Mouse (Mus musculus): ENCODE data around the gene Gm45716. TPM values are rescaled to one million over a fixed set of nuclear protein-coding genes. Genes with fewer than 3 reads are reported as not detected.

Gm45716 gene
- total RNA-seq, 2 experiments from 2014 or later: 13.2 to 14.5 TPM

DNA sequence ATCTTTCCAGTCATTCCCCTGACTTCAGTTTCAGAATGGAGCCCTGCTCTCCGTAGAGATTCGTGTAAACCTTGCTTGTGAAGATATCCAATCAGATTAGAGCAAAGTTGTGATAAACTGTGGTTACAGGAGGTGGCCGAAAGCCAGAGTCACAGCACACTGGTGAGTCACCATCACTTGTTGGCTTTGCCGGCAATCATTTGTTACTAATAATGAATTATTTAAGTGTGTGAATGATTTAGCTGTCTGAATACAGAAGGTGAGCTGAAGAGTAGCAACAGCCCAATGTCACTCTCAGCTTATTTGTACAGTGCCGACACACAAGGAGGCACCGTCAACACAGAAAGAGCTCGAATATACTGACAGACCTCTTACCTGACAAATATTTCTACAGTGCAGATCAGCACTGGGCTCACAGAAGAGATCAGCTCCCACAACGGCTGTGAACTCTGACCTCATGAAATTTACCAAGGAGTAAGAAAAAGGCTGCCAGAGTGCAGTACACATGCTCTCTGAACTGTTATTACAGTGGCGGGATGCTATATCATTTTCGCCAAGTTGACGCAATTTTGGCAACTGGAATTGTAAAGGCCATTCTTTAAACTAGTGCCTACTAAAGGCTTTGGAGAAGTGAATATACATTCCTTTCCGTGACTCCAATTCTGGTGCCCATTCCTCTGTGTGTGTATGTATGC is 9.2 kb downstream of the Gm45716 start:
- intact Hi-C loops (cut with DNase I): no loop called here
- DNase-seq (ENCODE audit: low spot score): no peak

DNA sequence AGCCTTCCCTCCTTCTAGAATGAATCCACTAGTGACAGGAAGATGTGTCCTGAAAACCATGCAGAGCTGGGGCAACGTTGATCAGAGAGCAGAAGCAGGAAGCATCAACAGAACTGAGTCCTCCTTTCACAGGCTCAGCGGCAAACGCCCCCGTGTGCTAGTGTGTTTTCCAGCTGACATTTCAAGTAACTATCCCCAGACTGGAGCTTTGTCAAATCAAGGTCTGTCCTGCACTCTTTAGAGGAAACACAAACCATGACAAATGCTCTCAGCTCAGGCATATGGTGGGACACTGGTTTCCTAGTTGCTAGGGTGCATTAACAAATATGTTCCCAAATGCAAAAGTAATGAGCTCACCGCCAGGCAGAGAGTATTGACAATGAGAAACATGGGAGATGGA is 10.6 kb downstream of the Gm45716 start:
- DNase-seq (ENCODE audit: low spot score): no peak
- intact Hi-C loops (cut with DNase I): no loop called here

DNA sequence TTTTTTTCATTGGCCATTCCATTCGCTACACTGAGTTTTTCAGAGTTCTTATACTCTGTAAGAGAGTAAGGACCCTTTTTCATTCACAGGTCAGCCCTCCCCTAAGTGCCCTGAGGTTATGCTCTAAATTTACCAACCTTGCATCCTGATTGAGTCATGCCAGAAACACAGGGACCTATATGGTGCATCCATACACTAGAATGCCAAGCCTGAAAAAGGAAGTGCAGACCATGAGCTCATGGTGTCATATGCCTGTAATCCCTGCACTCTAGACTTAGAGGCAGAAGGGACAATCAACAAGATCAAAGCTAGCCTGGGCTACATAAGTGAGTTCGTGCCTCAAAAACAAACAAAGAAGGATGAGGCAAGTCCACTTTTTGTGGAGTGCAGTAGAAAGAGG is 13.3 kb downstream of the Gm45716 start:
- DNase-seq (ENCODE audit: low spot score): no peak
- intact Hi-C loops (cut with DNase I): no loop called here

DNA sequence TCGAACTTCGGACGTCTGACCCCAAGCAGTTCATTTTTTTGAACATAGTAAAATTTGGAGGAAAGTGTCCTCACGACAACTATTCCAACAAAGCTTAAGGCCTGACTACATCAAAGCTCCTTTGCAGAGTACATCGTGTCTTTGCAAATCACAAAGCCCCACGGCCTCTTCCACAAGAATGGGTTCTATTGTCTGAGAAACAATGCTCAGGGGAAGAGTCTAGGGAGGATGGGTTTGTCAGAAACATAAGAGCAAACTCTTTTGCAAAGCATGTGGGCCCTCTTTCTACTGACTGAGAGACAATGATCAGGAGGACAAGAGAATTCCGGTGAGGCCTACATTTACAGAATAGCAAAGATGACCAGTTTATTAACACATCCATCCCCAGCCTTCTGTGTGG is 26.8 kb downstream of the Gm45716 start:
- intact Hi-C loops (cut with DNase I): no loop called here

DNA sequence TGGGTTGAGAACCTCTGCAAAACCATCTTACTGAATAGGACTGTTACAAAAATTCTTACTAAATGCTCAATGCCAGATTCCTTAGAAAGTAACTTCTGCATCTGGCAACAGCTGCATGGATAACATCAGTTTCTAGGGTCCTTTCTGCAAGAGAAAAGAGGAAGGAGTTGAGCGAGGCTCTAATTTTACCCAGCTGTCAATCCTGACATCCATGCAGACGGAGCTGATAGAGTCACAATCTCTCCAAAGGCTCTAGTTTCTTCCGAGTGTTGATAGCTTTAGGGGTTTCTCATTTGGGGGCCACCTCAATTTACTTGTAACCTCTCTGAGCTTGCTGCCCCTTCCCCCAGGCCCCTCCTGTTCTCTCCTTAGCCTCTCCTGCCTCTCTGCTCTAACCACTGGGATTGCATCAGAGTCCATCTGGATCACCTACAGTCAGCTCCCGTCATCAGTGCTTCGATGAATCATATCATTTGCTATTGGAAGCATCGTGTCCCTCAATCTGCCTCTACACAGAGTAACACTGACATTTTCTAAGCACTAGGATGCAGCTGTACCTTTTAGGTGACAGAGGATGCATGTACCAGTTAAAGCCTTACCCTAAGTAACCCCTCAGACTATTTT is 32.7 kb downstream of the Gm45716 start:
- DNase-seq (ENCODE audit: low spot score): no peak
- intact Hi-C loops (cut with DNase I): no loop called here

More for the DNA sequence above, 26.8 kb downstream of the Gm45716 start:
- DNase-seq (ENCODE audit: low spot score): no peak

DNA sequence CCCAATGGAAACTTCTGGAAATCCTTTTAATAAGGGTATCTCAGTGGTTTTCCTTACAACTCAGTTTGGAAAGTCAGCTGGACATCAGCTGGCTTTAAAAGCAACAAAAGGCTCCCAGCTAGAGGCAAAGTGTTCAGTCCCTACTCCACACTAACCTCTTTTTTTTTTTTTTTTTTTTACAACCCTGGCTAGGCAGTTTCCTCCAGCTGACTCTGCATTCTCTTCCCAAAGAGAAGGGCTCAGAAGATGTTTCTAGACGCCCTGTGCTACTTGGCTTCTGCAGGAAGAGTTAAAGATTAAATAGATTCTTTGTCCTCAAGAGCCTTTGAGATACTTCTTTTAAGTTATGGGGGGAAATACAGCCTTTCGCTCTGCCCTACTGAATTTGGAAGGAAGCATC is 33.3 kb downstream of the Gm45716 start:
- DNase-seq (ENCODE audit: low spot score): no peak
- intact Hi-C loops (cut with DNase I): no loop called here

DNA sequence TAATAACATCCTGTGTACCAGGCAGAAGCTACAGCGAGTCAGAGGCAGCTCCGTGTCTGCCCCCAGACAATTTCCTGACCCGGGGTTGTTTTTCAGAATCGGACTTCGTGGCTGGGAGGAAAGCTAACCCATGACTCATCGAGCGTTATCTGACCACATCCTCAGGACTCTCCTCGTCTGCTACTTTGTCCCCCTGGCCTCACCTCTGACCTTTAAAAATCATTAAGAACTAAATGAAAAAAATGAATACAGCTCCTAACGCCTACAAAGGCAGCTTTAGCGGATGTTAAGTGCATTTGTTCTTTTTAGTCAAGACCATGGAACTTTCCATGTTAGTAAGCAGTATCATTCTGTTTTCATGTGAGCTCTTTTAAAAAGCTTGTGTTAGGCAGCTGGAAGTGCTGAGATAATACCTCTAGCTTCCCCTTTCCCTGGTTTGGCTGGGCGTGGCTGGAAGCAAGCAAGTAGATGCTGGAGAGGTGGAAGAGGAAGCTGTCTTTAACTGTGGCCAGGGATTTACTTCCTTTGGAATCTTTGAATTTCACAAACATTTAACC is 37.5 kb downstream of the Gm45716 start:
- DNase-seq (ENCODE audit: low spot score): no peak
- intact Hi-C loops (cut with DNase I): no loop called here

DNA sequence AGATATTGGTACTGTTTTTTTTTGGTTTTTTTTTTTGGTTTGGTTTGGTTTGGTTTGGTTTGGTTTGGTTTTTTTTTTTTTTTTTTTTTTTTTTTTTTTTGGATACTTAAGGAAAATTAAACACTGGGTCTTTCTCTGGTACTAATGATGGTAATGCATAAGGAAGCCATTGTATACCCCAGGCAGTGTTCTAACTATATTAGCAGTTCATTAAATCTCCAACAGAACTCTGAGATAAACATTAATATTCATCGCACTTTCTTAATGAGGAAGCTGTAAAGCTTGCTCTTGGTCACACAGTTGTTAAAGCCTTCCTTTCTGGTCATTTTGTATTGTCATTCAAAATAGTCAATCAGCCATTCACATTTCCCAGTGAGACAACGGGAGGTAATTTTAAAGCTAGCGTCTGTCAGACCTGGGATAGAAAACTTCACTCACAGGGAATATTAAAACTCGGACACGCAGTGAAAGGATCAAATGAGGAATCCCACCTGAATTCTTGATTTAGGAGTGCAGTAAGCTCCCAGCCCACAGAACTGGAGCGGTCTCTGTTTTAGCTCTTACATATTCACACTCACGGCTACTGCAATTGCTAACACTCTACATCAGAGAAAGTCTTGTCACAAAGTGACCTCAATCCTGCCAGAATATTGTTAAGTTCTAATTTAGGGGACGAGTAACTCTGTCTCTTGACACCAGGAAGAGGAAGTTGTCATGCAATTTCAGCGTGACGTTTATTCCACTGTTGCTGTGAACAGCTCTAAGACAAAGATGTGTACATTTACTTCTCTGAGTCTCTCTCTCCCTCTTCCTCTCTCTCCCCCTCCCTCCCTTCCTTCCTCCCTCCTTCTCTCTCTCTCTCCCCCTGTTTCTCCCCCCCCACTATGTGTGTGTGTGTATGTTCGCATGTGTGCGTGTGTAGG is 39.8 kb downstream of the Gm45716 start:
- intact Hi-C loops (cut with DNase I): no loop called here
- DNase-seq (ENCODE audit: low spot score): no peak

DNA sequence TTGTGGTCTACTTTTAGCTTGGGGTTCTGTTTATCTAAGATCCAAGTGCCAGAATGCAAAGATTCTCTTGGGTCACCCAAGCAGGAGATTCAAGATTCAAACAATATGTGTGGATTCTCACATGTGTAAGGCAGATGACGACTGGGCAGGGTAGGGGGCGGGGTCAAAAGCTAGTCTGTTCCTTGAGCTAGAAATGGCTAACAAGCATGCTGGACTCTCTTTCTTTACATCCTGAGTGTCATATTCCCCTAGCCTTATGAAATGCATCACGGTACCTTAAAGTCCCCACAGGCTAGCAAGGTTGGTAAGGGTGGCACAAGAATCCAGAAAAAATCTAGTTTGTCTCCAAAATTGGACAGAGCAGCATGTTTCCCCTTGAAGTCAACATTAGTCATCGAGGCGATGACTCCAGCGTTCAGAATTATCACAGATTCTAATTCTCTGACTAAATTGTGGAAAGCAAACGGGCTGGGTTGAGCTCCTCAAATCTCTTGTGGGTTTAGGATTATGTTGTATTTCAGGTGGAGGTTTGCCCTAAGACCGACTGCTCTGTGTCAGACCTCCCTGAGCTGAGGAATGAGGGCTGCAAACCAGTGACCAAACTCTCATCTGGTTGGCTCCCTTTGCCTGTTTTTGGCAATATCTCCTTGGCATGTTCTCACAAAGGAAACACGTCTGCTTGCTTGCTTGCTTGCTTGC is 40.9 kb downstream of the Gm45716 start:
- intact Hi-C loops (cut with DNase I): no loop called here
- DNase-seq (ENCODE audit: low spot score): no peak

DNA sequence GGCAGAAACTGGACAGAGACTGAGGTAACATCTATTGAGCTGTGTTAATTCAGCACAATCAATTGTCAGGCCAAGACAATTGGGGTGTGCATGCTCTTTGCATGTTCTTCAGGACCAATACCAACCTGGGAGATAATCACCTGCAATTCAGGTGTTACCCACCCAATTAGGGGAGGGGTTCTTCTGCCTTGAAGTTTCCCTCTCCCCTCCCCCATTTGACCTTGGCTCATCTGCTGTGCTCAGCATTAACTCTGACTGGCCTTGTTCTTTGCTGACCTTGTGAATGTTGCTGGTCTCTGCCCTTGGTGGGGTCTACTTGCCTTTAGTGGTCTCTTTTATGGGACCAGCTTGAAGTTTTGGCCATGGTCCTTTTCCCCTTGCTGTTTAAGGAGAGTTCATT is 42.3 kb downstream of the Gm45716 start:
- no peak for DNase-seq (ENCODE audit: low spot score)
- intact Hi-C loops (cut with DNase I): no loop called here

DNA sequence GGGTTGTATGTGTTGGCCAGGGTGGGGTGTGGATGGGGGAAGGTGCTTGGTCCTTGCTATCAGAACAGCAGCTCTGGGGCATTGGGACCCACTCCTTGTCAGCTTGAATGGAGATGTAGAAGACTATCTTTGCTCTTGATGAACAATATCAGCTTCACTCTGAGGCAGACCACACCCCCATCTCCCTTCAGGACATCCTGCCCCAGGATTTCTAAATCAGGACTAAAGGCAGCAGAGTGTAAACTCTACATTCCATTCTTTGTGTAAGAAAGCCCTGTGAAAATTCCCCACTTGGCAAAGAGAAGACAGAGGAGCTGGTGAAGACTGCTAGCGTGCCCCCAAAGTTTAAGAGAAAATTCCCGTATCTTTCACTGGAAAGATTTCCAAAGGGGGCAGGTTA is 43.2 kb downstream of the Gm45716 start:
- intact Hi-C loops (cut with DNase I): no loop called here
- DNase-seq (ENCODE audit: low spot score): no peak

DNA sequence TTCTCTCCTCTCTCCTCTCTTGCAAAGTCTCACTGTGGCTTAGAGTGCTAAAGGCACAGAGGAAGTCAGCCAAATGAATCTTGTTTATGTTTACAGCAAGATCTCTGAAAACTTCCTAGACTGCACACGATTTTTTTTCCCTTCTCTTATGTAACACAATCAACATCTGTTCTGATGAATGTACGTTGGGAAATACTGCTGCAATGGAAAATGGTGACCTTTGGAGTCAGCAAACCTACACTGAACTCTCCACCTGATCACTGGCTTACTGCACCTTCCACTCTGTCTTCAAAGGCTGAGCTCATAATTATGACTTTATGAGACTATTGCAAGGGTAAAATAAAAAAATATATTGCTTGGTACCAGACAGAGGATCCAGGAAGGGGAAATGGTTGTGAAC is 44.1 kb downstream of the Gm45716 start:
- intact Hi-C loops (cut with DNase I): no loop called here
- no peak for DNase-seq (ENCODE audit: low spot score)

DNA sequence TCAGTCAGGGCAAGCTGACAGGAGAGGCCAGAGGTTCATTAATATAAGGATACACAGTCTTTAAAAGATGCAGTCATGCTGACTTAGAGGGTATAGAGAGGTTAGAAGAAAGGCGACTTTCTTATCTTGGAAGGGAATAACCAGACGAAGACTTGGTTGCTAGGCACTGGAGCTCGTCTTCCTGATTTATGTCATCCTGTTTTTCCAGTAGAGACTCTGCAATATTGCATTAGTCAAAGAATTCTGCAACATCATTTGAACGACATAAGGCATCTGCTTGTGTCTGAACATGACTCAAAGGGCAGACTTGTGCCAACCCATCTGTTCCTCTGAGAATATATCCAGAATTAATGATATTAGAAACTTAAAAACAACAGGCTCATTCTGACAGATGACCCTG is 45.2 kb downstream of the Gm45716 start:
- intact Hi-C loops (cut with DNase I): no loop called here
- no peak for DNase-seq (ENCODE audit: low spot score)

DNA sequence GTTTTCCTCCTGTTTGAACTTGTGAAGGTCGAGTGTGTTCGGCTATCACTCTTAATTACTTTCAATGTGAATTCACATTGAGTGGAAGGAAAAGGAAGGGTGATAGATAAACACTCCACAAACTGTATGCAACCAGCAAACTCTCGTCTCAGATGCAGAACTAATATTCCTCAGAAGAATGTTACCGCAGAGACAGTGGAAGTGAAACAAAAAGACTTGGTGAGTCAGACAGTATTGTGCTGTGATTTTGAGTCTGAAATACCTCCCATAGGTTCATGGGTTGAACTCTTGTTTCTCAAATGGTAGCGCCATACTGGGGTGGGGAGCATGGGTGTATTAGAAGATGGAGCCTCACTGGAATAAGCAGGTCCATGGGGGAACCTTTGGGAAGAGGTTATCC is 47.7 kb downstream of the Gm45716 start:
- DNase-seq (ENCODE audit: low spot score): no peak
- intact Hi-C loops (cut with DNase I): no loop called here

DNA sequence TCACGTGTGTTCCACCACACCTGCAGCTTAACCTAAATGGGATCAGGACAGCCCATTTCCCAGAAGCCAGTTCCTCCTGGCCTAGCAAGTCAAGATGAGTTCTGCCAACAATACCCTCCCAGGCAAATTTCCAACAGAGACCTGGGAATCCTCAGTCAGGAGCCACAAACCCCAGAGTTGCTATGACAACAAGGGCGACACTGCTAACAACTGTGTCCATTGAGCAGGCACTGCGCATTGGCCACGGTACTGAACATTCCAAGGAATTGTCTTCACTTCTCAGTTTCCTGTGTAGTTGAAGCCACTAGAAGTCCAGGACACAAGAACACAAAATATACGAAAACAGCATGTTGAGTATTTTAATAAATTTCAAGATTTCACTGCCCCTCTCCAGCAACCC is 50.1 kb downstream of the Gm45716 start:
- no peak for DNase-seq (ENCODE audit: low spot score)
- intact Hi-C loops (cut with DNase I): no loop called here

DNA sequence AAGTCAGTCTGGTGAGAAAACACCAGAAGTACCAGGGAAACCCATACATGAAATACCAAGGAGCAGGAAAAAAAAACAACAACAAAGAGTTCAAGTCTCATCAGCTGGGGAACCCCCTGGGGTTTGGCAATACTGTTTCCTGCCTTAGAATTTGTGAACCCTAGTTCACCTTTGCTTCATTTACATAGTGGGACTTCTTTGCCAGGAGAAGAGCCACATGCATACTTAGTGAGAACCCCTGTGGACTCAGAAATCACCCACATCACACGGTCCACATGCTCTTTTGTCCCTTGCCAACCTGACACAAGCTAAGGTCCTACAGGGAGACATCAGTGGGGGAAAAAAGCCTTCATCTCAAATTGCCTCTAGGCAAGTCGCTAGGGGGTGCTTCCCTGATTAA is 51.2 kb downstream of the Gm45716 start:
- intact Hi-C loops (cut with DNase I): no loop called here
- no peak for DNase-seq (ENCODE audit: low spot score)

DNA sequence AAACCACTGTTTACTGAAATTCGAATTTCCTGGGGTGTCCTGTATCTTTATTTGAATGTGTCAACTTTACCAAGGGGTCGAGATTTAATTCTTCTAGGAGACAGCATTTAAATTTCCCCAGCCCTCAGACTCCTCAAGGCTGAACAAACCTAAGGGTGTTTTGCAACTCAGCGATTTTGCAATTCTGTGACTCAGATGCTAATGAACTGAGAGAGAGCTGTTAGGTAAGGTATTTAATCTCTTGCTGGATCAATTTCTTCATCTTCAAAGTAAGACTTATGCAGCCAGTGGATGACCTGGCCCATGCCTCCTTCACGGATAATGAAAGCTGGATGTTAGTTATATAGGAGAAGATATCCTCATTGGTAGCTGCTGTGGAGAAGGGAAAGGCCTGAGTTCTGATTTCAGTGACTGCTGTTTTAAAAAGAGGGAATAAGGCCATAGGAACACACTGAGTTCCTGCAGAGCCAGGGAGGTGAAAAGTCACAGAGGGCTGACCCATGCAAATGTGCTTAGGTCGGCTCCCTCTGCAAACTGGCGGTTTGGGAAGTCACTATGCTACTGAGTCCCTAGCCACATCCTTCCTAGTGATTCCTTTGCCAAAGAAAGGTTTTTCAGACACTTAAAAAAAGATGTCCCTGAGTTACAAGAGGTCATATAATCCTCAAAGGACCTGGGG is 53.3 kb downstream of the Gm45716 start:
- DNase-seq (ENCODE audit: low spot score): no peak
- intact Hi-C loops (cut with DNase I): no loop called here

DNA sequence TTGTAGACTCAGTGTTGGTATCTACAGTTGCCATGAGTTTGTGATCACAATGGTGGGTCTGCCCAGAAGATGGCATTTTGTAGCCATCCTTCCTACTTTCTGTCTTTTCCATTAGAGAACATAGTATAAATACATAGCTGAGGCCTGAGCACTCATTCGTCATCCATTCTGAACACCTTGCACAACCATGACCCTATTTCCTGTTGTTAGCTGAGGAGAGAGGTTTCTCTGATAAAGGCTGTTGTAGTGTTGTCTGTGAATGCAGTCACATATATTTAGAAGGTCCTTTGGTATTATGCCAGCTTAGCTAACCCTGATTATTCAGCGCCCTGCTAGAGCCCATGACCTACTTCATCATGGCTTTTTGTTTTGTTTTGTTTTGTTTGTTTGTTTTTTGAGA is 54.4 kb downstream of the Gm45716 start:
- intact Hi-C loops (cut with DNase I): no loop called here
- no peak for DNase-seq (ENCODE audit: low spot score)

DNA sequence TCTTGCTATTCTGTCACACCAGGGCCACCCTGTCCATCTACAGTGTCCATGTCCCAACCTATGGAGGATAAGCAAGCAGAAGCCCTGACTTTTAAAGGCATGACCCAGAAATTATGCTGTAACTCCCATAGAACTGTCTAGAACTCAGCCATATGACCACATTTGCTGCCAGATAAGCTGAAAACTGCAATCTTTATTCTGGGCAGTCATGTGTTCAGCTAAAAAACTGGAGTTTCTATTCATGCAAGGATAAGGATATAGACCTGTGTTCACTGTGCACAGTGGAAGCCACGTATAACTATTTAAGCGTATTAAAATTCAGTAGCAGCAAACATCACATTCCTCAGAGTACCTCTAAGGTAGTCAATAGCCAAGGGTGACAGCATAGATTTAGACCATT is 55.8 kb downstream of the Gm45716 start:
- no peak for DNase-seq (ENCODE audit: low spot score)
- intact Hi-C loops (cut with DNase I): no loop called here

DNA sequence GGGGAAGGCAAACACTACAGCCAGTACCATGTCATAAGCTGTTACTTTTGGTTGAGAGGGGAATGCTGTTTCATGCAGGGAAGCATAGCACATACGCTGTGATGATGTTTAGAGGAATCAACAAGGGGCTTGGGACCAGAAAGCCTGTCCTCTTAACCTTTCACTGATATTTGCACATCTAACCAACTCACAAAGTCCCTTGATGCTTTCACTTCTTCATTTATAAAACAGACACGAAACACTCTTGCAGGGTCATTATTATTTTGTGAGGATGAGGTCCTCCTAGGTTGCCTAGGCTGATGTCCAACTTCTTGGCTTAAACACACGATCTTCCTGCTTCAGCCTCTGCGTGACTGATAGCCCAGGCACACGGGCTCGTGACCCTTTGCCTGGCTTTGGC is 58.1 kb downstream of the Gm45716 start:
- intact Hi-C loops (cut with DNase I): loop anchor here (5.0 kb wide), 1 partner anchor 213 kb away; the partner anchor contains the start of gene Tmem100
- no peak for DNase-seq (ENCODE audit: low spot score)
